Mouse (Mus musculus): ENCODE results near the gene Itpr2.

Gene Itpr2

DNA sequence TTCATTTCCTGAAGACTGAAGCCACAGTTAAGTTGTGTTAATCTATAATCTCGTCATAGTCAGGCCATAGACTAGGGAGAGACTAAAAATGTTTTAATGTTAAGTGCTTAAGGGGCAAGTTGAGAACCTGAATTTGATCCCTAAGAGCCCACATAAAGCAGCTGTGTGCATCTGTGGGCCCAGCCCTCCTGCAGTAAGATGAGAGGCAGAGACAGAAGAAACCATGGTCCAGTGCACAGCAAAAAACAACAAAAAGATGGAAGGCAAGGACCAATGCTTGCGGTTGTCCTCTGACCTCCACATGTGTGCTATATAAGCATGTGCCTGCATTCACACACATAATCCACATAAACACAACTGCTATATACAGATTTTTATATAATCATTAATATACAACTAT is 191.8 kb downstream of the Itpr2 start:
- no peak for DNase-seq (ENCODE audit: low read depth, low spot score)

- no peak for DNase-seq (ENCODE audit: low read depth, low spot score)
These were observed 192.7 kb downstream of the Itpr2 start for GRCm38 (mm10) chr6:146309335-146309734.

DNA sequence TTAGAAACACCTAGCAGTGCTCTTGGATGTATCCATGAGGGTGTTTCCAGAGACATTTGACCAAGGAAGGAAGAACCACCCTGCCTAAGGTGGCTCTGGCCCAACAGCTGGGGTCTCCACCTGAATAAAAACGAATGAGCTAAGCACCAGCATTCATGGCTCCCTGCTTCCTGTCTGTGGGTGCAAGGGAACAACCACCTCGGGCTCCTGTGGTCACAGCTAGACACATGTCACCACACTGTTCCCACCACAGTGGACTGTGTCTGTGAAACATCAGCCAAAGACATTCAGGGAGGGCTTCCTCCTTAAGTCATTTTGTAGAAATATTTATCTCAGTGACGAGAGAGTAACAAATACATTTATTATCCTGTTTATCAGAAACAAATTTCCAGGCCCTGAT is 196.0 kb downstream of the Itpr2 start:
- DNase-seq (ENCODE audit: low read depth, low spot score), result no peak

DNA sequence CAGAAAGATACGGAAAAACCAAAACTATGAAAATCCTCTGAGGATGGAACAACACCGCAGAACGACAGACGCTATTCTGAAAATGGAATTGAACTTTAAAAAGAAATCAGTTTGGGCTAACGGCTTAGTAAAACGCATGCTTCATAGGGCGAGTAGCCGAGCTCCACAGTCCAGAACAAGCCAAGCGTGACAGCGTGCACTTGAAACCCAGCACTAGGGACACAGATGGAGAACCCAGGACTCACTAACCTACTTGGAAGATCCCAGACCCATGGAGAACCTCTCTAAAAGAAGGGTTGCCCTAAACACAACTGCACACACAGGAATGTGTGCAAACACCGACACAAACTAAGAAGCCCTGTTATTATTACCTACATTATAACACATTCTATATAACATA is 197.9 kb downstream of the Itpr2 start:
- no peak for DNase-seq (ENCODE audit: low read depth, low spot score)

DNA sequence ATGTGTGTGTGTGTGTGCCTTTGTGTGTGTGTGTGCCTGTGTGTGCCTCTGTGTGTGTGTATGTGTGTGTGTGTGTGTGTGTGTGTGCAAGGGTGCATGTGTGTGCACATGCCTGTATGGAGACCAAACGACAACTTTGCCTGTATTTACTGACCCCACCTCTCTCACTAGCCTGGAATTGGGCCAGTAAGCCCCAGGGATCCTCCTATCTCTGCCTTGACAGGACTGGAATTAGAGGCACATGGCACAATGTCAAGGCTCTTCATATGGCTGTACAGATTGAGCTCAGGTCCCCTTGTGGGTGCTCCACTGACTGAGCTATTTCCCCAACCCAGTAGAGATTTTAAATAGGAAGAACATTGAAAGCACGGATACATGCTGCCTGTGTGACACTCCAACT is 198.7 kb downstream of the Itpr2 start:
- no peak for DNase-seq (ENCODE audit: low read depth, low spot score)

DNA sequence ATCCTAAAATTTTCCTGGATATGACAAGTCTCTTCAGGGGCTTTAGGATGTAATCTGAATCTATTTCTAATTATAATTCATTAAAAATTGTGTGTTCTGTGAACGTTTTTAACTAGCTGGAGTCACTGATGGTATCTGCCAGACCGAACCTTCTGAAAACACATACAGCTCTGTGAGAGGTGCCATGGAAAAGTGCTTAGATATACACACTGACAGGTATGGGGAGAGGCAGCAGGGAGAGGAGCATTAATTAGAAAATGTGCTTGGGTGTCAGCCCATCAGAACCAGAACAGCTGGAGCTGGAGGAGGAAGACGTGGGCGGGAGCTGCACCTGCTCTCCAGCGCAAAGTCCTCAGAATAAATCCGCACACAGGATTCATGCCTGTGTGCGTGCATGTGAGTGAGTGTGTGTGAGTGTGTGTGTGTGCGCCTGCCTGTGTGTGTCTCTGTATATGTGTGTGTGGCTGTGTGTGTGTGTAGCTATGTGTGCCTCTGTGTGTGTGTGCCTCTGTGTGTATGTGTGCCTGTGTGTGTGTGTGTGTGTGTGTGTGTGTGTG is 199.4 kb downstream of the Itpr2 start:
- DNase-seq (ENCODE audit: low read depth, low spot score), result no peak

DNA sequence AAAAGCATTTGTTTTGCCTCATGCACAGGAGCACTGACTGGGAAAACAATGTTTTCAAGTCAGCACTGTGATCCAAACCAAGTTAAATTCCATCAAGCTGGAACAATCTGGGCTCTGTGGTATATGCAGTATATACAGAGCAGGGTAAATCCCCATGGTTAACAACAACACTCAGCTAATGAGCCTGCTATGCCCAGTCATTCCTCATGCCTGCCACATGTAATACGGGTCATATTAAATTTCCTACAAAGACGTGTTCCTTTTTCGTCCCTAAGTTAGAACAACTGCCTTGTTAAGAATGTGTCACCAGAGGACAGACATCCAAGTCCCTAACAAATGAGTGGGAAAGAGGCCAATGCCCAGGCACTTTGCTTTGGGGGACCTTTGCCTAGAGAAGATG is 199.9 kb downstream of the Itpr2 start:
- DNase-seq (ENCODE audit: low read depth, low spot score), result no peak

DNA sequence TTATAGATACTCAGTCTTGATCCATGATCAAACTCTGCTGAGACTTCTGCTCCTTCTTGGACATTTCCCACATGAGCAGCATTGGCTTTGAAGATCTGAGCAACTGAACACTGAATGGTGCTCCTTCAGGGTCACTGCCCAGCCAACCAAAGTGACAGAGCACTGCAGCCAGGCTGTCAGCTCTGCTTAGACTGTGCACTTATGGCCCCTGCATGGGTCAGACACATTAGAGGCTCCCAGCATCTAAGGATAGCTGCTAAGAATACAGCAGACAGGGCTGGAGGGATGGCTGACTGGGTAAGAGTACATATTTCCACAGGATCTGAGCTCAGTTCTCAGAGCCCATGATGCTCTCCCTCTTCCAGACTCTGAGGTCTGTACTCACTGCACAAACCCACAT is 201.1 kb downstream of the Itpr2 start:
- DNase-seq (ENCODE audit: low read depth, low spot score), result no peak

DNA sequence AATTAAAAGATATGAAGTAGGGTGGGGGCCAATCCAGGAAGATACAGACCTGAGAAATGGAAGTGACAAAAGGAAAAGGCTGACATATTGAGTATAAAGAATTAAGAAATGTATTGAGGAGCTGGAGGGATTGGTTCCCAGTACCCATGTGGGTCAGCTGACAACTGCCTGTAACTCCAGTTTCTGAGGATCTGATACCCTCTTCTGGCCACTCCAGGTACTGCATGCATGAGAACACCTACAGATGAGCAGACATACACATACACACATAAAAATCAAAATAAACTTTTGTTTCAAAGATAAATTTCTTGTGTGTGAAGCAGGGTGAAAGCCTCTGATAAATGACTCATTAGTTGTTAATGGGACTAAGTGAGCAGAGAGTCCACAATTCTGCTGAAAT is 203.3 kb downstream of the Itpr2 start:
- peak; percentile 19 for DNase-seq (ENCODE audit: low read depth, low spot score)

DNA sequence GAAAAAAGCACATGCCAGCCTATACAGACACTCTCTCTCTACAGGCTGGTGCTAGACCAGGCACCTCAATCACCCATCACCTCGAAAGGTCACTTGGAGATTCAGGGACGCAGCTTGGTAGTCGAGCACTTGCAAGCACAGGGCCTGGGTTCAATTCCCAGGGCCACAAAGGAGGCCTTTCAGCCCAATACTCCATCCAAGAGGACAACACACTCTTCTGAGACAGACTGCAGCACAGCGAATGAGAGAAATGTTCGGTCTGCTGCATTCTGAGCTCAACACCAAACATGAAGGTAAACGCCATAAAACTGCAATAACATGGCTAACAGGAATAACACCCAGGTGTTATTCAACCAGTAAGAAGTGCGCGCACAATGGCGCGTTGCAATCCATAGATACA is 211.0 kb downstream of the Itpr2 start:
- DNase-seq (ENCODE audit: low read depth, low spot score), result no peak

GRCm38 (mm10) chr6:146289801-146290200 is 212.2 kb downstream of the Itpr2 start:
- no peak for DNase-seq (ENCODE audit: low read depth, low spot score)

- no peak for DNase-seq (ENCODE audit: low read depth, low spot score)
These were observed 213.8 kb downstream of the Itpr2 start for GRCm38 (mm10) chr6:146288266-146288665.

DNA sequence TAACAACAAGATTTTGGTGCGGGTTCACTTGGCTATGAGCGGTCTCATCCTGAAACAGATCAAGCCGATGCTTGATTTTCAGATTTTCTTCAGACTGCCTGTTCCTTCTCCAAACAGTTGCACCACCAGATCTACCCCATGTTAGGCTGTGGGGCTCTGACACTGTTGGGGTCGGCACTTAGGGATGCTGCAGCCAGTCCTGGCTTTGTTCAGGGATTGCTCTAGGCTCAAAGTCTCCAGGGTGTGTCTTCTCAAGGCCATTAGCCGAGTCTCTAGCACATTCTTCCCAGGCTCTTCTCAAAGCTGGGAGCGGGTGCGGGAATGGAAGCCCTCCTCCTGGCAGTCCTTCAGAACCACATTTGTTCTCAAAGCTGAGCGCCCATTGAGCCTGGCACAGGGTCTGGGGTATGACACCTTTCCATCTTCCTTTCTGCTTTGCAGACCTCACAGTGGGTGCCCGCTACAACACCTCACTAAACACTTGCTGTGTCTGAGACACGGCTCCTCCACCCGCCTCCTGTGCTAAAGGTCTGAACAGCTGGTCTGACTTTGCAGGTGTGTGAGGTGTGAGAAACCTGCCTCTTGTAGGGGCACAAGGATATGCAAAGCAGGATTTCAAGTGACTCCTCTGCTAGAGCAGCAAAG is 217.0 kb downstream of the Itpr2 start:
- no peak for DNase-seq (ENCODE audit: low read depth, low spot score)

- no peak for DNase-seq (ENCODE audit: low read depth, low spot score)
These were observed 218.0 kb downstream of the Itpr2 start for GRCm38 (mm10) chr6:146283981-146284380.

GRCm38 (mm10) chr6:146282061-146282659 is 219.9 kb downstream of the Itpr2 start:
- DNase-seq (ENCODE audit: low read depth, low spot score), result no peak

GRCm38 (mm10) chr6:146281176-146281899 is 220.7 kb downstream of the Itpr2 start:
- DNase-seq (ENCODE audit: low read depth, low spot score), result peak; percentile 41

- DNase-seq (ENCODE audit: low read depth, low spot score), result no peak
These were observed 228.8 kb downstream of the Itpr2 start for GRCm38 (mm10) chr6:146273256-146273655.

- peak; percentile 63 for DNase-seq (ENCODE audit: low read depth, low spot score)
These were observed 229.6 kb downstream of the Itpr2 start for GRCm38 (mm10) chr6:146272253-146273036.

- DNase-seq (ENCODE audit: low read depth, low spot score), result no peak
These were observed 231.1 kb downstream of the Itpr2 start for GRCm38 (mm10) chr6:146270776-146271533.

GRCm38 (mm10) chr6:146270162-146270561 is 231.9 kb downstream of the Itpr2 start:
- no peak for DNase-seq (ENCODE audit: low read depth, low spot score)

DNA sequence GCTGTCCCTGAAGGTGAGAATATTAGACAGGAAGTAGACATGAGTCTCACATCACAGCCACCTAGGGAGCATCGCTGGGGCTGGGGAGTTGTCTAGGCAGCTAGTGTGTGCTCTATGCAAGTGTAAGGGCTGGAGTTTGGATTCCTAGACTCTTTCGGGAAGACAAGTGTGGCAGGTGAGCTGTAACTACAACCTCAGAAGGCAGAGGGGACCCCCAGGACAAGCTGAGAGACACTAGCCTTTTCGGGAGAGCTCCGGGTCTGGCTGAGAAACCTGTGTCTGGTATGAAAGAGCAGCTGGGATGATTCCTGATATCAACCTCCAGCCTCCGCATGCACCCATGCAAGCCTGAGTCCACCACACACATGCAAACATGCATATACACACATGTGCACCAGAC is 232.7 kb downstream of the Itpr2 start:
- DNase-seq (ENCODE audit: low read depth, low spot score), result no peak
